Mouse (Mus musculus): ENCODE results near the gene Zhx3.

DNA sequence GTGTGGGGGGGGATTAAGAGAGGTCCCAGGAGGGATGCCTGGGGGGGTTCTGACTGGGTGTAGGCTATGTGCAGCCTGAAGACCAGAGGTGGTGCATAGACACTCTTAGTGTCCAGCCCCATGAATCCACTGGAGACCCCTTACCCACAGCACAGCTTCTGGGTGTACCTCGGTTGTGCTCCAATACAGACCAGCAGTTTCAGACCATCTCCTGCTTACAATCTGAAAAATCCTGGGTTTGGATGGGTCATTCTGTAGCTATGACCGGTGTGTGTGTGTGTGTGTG, 46.1 kb upstream of the Zhx3 start:
- TF ChIP-seq EP300 (IDR thresholded peaks at IDR 0.05; ENCODE audit: insufficient read depth, low read depth, low read length) (no peak), CTCF (IDR thresholded peaks at IDR 0.05) (no peak)
